Mouse (Mus musculus): ENCODE results near the gene Tchp. TPM values are rescaled to one million over a fixed set of nuclear protein-coding genes. Genes with fewer than 3 reads are reported as not detected.

The Tchp gene
- polyA plus RNA-seq, 1 experiment from 2014 or later, result 15.9 TPM

- no peak overlapping the region for H3K27ac ChIP-seq
- H3K4me3 ChIP-seq, result no peak overlapping the region
- no peaks in the 10 kb centered on the region for H3K4me1 ChIP-seq
- no peak overlapping the region for H3K4me2 ChIP-seq
- H3K27me3 ChIP-seq (replicated peaks), result no peaks in the 10 kb centered on the region
- WGBS, result 59% methylated on average over 14 of the region's 14 CpGs
- H3K36me3 ChIP-seq (replicated peaks), result no peaks in the 10 kb centered on the region
- no peak for ATAC-seq (replicated peaks)
- no peaks in the 10 kb centered on the region for H3K9me3 ChIP-seq
- 0 out of 2 replicates have a peak overlapping the region, but pooled peaks have one; percentile 4 for H3K9ac ChIP-seq
These were observed 4.9 kb upstream of the Tchp start for GRCm38 (mm10) chr5:114702403-114703392.

GRCm38 (mm10) chr5:114708491-114708890 is 931 bp downstream of the Tchp start:
- 50% methylated on average over 15 of the region's 15 CpGs for WGBS
- Histone ChIP-seq H3K36me3 (replicated peaks) (peaks cover 10% of the 10 kb centered on the region; the same call in 1 of the 2 replicates), H3K4me1 (peaks cover 9% of the 10 kb centered on the region), H3K9me3 (no peaks in the 10 kb centered on the region), H3K27ac (no peak overlapping the region), H3K4me2 (peak overlapping the region; percentile 68), H3K9ac (no peak overlapping the region), H3K4me3 (peak overlapping the region; percentile 78), H3K27me3 (replicated peaks) (no peaks in the 10 kb centered on the region)
- ATAC-seq (replicated peaks), result no peak

- Histone ChIP-seq H3K27me3 (replicated peaks) (no peaks in the 10 kb centered on the region), H3K4me2 (no peak overlapping the region), H3K4me1 (peaks cover 9% of the 10 kb centered on the region), H3K4me3 (no peak overlapping the region), H3K36me3 (replicated peaks) (peaks cover 14% of the 10 kb centered on the region; the same call in 1 of the 2 replicates), H3K9me3 (no peaks in the 10 kb centered on the region), H3K27ac (no peak overlapping the region), H3K9ac (no peak overlapping the region)
- 95% methylated on average over 21 of the region's 21 CpGs for WGBS
- ATAC-seq (replicated peaks), result no peak
These were observed 1.8 kb downstream of the Tchp start for GRCm38 (mm10) chr5:114709357-114709756.

- Histone ChIP-seq H3K4me3 (no peak overlapping the region), H3K27me3 (replicated peaks) (no peaks in the 10 kb centered on the region), H3K4me1 (no peaks in the 10 kb centered on the region), H3K36me3 (replicated peaks) (peaks cover 55% of the 10 kb centered on the region), H3K27ac (no peak overlapping the region), H3K9ac (no peak overlapping the region), H3K9me3 (no peaks in the 10 kb centered on the region), H3K4me2 (no peak overlapping the region)
- 92% methylated on average over 18 of the region's 18 CpGs for WGBS
- no peak for ATAC-seq (replicated peaks)
These were observed 7.0 kb downstream of the Tchp start for GRCm38 (mm10) chr5:114714551-114714950.

GRCm38 (mm10) chr5:114717292-114717691 is 9.7 kb downstream of the Tchp start:
- WGBS, result 91% methylated on average over 12 of the region's 12 CpGs
- H3K36me3 ChIP-seq (replicated peaks), result peaks cover 56% of the 10 kb centered on the region
- ATAC-seq (replicated peaks), result no peak
- H3K27me3 ChIP-seq (replicated peaks), result no peaks in the 10 kb centered on the region
- no peaks in the 10 kb centered on the region for H3K4me1 ChIP-seq
- no peak overlapping the region for H3K27ac ChIP-seq
- no peak overlapping the region for H3K4me2 ChIP-seq
- no peak overlapping the region for H3K9ac ChIP-seq
- H3K9me3 ChIP-seq, result no peaks in the 10 kb centered on the region
- H3K4me3 ChIP-seq, result no peak overlapping the region

GRCm38 (mm10) chr5:114717937-114718336 is 10.4 kb downstream of the Tchp start:
- H3K4me1 ChIP-seq, result no peaks in the 10 kb centered on the region
- H3K27ac ChIP-seq, result no peak overlapping the region
- peaks cover 56% of the 10 kb centered on the region for H3K36me3 ChIP-seq (replicated peaks)
- 92% methylated on average over 8 of the region's 8 CpGs for WGBS
- no peaks in the 10 kb centered on the region for H3K9me3 ChIP-seq
- no peak for ATAC-seq (replicated peaks)
- no peaks in the 10 kb centered on the region for H3K27me3 ChIP-seq (replicated peaks)
- no peak overlapping the region for H3K4me3 ChIP-seq
- H3K9ac ChIP-seq, result no peak overlapping the region
- no peak overlapping the region for H3K4me2 ChIP-seq

GRCm38 (mm10) chr5:114718483-114718882 is 10.9 kb downstream of the Tchp start:
- Histone ChIP-seq H3K36me3 (replicated peaks) (peaks cover 53% of the 10 kb centered on the region), H3K27me3 (replicated peaks) (no peaks in the 10 kb centered on the region), H3K4me1 (no peaks in the 10 kb centered on the region), H3K4me3 (no peak overlapping the region), H3K27ac (no peak overlapping the region), H3K9ac (no peak overlapping the region), H3K9me3 (no peaks in the 10 kb centered on the region), H3K4me2 (no peak overlapping the region)
- WGBS, result 87% methylated on average over 13 of the region's 13 CpGs
- no peak for ATAC-seq (replicated peaks)

- WGBS, result 93% methylated on average over 20 of the region's 20 CpGs
- no peak overlapping the region for H3K4me2 ChIP-seq
These were observed 11.7 kb downstream of the Tchp start for GRCm38 (mm10) chr5:114719003-114719927.

GRCm38 (mm10) chr5:114719928-114720270 is 12.3 kb downstream of the Tchp start:
- H3K27me3 ChIP-seq (replicated peaks), result no peaks in the 10 kb centered on the region
- no peak overlapping the region for H3K4me2 ChIP-seq
- peaks cover 51% of the 10 kb centered on the region for H3K36me3 ChIP-seq (replicated peaks)
- H3K9ac ChIP-seq, result no peak overlapping the region
- no peak overlapping the region for H3K27ac ChIP-seq
- no peaks in the 10 kb centered on the region for H3K9me3 ChIP-seq
- no peak overlapping the region for H3K4me3 ChIP-seq
- no peak for ATAC-seq (replicated peaks)
- 93% methylated on average over 6 of the region's 6 CpGs for WGBS
- H3K4me1 ChIP-seq, result no peaks in the 10 kb centered on the region

More at GRCm38 (mm10) chr5:114719003-114719927, 11.7 kb downstream of the Tchp start:
- Histone ChIP-seq H3K27ac (no peak overlapping the region), H3K9me3 (no peaks in the 10 kb centered on the region), H3K4me1 (no peaks in the 10 kb centered on the region), H3K27me3 (replicated peaks) (no peaks in the 10 kb centered on the region), H3K9ac (no peak overlapping the region), H3K4me3 (no peak overlapping the region), H3K36me3 (replicated peaks) (peaks cover 55% of the 10 kb centered on the region)
- no peak for ATAC-seq (replicated peaks)

GRCm38 (mm10) chr5:114720784-114721183 is 13.2 kb downstream of the Tchp start:
- no peak for ATAC-seq (replicated peaks)
- WGBS, result 92% methylated on average over 11 of the region's 11 CpGs
- Histone ChIP-seq H3K4me3 (no peak overlapping the region), H3K4me2 (no peak overlapping the region), H3K36me3 (replicated peaks) (peaks cover 46% of the 10 kb centered on the region), H3K4me1 (no peaks in the 10 kb centered on the region), H3K27me3 (replicated peaks) (no peaks in the 10 kb centered on the region), H3K9ac (no peak overlapping the region), H3K9me3 (no peaks in the 10 kb centered on the region), H3K27ac (no peak overlapping the region)

- ATAC-seq (replicated peaks), result no peak
- 95% methylated on average over 10 of the region's 10 CpGs for WGBS
- Histone ChIP-seq H3K4me3 (no peak overlapping the region), H3K36me3 (replicated peaks) (peaks cover 40% of the 10 kb centered on the region), H3K4me1 (no peaks in the 10 kb centered on the region), H3K9me3 (no peaks in the 10 kb centered on the region), H3K27ac (no peak overlapping the region), H3K27me3 (replicated peaks) (no peaks in the 10 kb centered on the region), H3K4me2 (no peak overlapping the region), H3K9ac (no peak overlapping the region)
These were observed 14.4 kb downstream of the Tchp start for GRCm38 (mm10) chr5:114721969-114722368.

GRCm38 (mm10) chr5:114722846-114723245 is 15.3 kb downstream of the Tchp start:
- Histone ChIP-seq H3K4me3 (no peak overlapping the region), H3K9me3 (no peaks in the 10 kb centered on the region), H3K36me3 (replicated peaks) (peaks cover 37% of the 10 kb centered on the region), H3K4me2 (no peak overlapping the region), H3K4me1 (no peaks in the 10 kb centered on the region), H3K9ac (no peak overlapping the region), H3K27ac (no peak overlapping the region), H3K27me3 (replicated peaks) (no peaks in the 10 kb centered on the region)
- 94% methylated on average over 13 of the region's 13 CpGs for WGBS
- ATAC-seq (replicated peaks), result no peak

Data from midbrain, embryonic 15.5 days (tissue).